Mouse (Mus musculus) stomach, embryonic 15.5 days (tissue): Measurements from ENCODE around the gene Igsf8. TPM values are rescaled to one million over a fixed set of nuclear protein-coding genes. Genes with fewer than 3 reads are reported as not detected.

Source experiments
- polyA plus RNA-seq: library from polyadenylated mRNA; unstranded; fragments of >200 nt; fragmentation: Nextera tagmentation; extraction: Ambion mirVana; gene quantifications from 2 replicates; pipeline ENCODE4 v1.2.1, GENCODE M21; 2015

Gene Igsf8
- polyA plus RNA-seq, 1 experiment from 2014 or later: 44.8 TPM

Other genes with a start within 250 kb of the Igsf8 start
- 9.9 and 11.3 TPM in 2 replicates for gene Vangl2, start 233.2 kb upstream of the Igsf8 start, polyA plus RNA-seq
- not detected in 2 replicates for gene Nhlh1, start 204.1 kb upstream of the Igsf8 start, polyA plus RNA-seq
- gene Copa, start 179.1 kb upstream of the Igsf8 start, polyA plus RNA-seq: 190 and 220 TPM in 2 replicates
- 114 and 133 TPM in 2 replicates for gene Ncstn, start 178.8 kb upstream of the Igsf8 start, polyA plus RNA-seq
- 112 and 132 TPM in 2 replicates for gene Pex19, start 134.9 kb upstream of the Igsf8 start, polyA plus RNA-seq
- 106 and 121 TPM in 2 replicates for gene Dcaf8, start 113.6 kb upstream of the Igsf8 start, polyA plus RNA-seq
- gene Pea15a, start 54.8 kb upstream of the Igsf8 start, polyA plus RNA-seq: 103 and 108 TPM in 2 replicates
- gene Casq1, start 41.8 kb upstream of the Igsf8 start, polyA plus RNA-seq: 16.2 and 17.4 TPM in 2 replicates
- gene Atp1a4, start 3.2 kb upstream of the Igsf8 start, polyA plus RNA-seq: not detected in 2 replicates
- 4.2 and 4.3 TPM in 2 replicates for gene Atp1a2, start 36.4 kb downstream of the Igsf8 start, polyA plus RNA-seq
- 0.05 and 0.09 TPM in 2 replicates for gene Kcnj9, start 67.7 kb downstream of the Igsf8 start, polyA plus RNA-seq
- gene Kcnj10, start 79.6 kb downstream of the Igsf8 start, polyA plus RNA-seq: 0.10 and 0.17 TPM in 2 replicates
- 6.1 and 6.7 TPM in 2 replicates for gene Pigm, start 114.9 kb downstream of the Igsf8 start, polyA plus RNA-seq
- gene Slamf9, start 213.7 kb downstream of the Igsf8 start, polyA plus RNA-seq: 0.79 and 1.0 TPM in 2 replicates
- gene Igsf9, start 220.1 kb downstream of the Igsf8 start, polyA plus RNA-seq: 49.0 and 50.1 TPM in 2 replicates
- gene Tagln2, start 238.4 kb downstream of the Igsf8 start, polyA plus RNA-seq: 341 and 366 TPM in 2 replicates